ENCODE assay signal across 8 mouse cellular contexts in the genomic region with DNA sequence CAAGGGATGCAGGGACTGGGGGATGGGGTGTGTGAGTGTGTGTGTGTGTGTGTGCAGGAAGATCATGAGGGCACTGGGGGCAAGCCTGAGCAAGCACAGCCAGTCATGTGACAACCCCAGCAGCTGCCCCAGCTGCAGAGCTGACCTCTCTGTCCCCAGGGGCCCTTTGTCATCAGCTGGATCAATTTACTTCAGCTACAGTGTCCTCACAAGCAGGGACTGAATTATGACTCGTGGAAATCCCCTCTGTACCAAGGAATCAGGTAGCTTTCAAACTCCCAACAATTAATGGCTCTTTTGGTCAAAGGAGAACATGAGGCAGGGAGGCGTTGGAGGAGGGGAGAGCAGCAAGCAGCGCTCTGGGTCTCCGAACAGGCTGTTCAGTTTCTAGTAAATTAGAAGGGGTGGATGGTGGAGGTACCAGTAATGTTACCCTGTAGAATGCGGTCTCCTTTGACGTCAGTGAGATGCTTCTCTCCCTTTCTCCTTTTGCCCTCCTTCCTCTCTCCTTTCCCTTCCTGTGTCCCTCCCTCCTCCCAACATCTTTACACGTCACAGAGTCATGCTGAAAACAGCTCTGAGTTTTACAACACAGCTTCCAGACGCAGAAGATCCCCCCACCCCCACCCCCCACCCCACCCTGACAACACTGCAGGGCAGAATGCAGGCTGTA.
A peak's percentile ranks its signal among the peaks of the same experiment; 100 is the strongest.
DNase-seq lines count a peak whose midpoint lies in the region; ATAC-seq and TF ChIP-seq lines count a peak whose summit lies in the region.

No protein-coding gene starts in this region.

- no peaks in the 10 kb centered on the region for H3K27me3 ChIP-seq in intestine, postnatal 0 days (replicated peaks; ENCODE audit: control insufficient read depth, insufficient read depth, low read length)
- no peaks in the 10 kb centered on the region for H3K27me3 ChIP-seq in lung, embryonic 14.5 days (ENCODE audit: insufficient read depth, low read length)

- peaks cover 16% of the 10 kb centered on the region for H3K4me1 ChIP-seq in intestine, postnatal 0 days (replicated peaks; ENCODE audit: control insufficient read depth, insufficient read depth, low read length)
- H3K4me1 ChIP-seq in lung, embryonic 14.5 days (ENCODE audit: insufficient read depth) = peaks cover 50% of the 10 kb centered on the region

- H3K4me3 ChIP-seq in intestine, postnatal 0 days (ENCODE audit: low read depth, low read length) = no peak overlapping the region
- no peak overlapping the region for H3K4me3 ChIP-seq in lung, embryonic 14.5 days (ENCODE audit: low read depth, low read length)

- peak overlapping the region; percentile 75 for H3K27ac ChIP-seq in intestine, postnatal 0 days (ENCODE audit: low read depth, low read length)
- peak overlapping the region; percentile 94 for H3K27ac ChIP-seq in lung, embryonic 14.5 days (ENCODE audit: low read depth)

- no peak overlapping the region; the same call in 1 of the 2 replicates for H3K4me2 ChIP-seq in intestine, postnatal 0 days (replicated peaks; ENCODE audit: low read depth)
- peak overlapping the region; percentile 50 for H3K4me2 ChIP-seq in lung, embryonic 14.5 days

- WGBS in intestine, postnatal 0 days = 10% methylated on average over 8 of the region's 8 CpGs
- WGBS in lung, embryonic 14.5 days = 4% methylated on average over 8 of the region's 8 CpGs

- 0 out of 2 replicates have a peak, but pooled peaks have one; percentile 8 for TF ChIP-seq CTCF in intestine, postnatal 0 days (IDR thresholded peaks at IDR 0.05; ENCODE audit: low read depth)
- TF ChIP-seq CTCF in lung, embryonic 14.5 days (IDR thresholded peaks at IDR 0.05; ENCODE audit: low read depth) = no peak

- H3K36me3 ChIP-seq in intestine, postnatal 0 days (ENCODE audit: control insufficient read depth, insufficient read depth) = no peaks in the 10 kb centered on the region
- H3K36me3 ChIP-seq in lung, embryonic 14.5 days (ENCODE audit: insufficient read depth) = no peaks in the 10 kb centered on the region

- H3K9me3 ChIP-seq in intestine, postnatal 0 days (ENCODE audit: control insufficient read depth) = no peaks in the 10 kb centered on the region
- no peaks in the 10 kb centered on the region for H3K9me3 ChIP-seq in lung, embryonic 14.5 days (ENCODE audit: low read depth, low read length)

- no peak overlapping the region for H3K9ac ChIP-seq in intestine, postnatal 0 days (ENCODE audit: low read depth, low read length)
- peak overlapping the region; percentile 29 for H3K9ac ChIP-seq in lung, embryonic 14.5 days

- peak; percentile 98 for DNase-seq in heart, adult 11 months
- DNase-seq in heart, adult 8-10 months (ENCODE audit: low spot score) = no peak
- DNase-seq in brain, adult 2 months (ENCODE audit: low read depth, low spot score) = peak; percentile 77
- DNase-seq in gastrocnemius, postnatal 10 days = peak; percentile 43
- DNase-seq in lung, embryonic 14.5 days = no peak
- DNase-seq in retina, postnatal 1 day = peak; percentile 81
- no peak for DNase-seq in right cerebral cortex, adult 18-20 months

- ATAC-seq in intestine, postnatal 0 days = peak; percentile 68
- peak; percentile 16; the same call in 1 of the 2 replicates for ATAC-seq in lung, embryonic 14.5 days (ENCODE audit: insufficient read depth)

Comparison
In these comparisons a context has a peak if more than half of its experiments do, and no peak if none do; other contexts are left out.
1. DNase-seq: peak in heart, adult 11 months (single experiment), brain, adult 2 months (single experiment), gastrocnemius, postnatal 10 days (single experiment) and retina, postnatal 1 day (single experiment); none in heart, adult 8-10 months (single experiment), lung, embryonic 14.5 days (single experiment) and right cerebral cortex, adult 18-20 months (single experiment).